Mouse (Mus musculus): ENCODE data around the gene Rab1b. TPM values are rescaled to one million over a fixed set of nuclear protein-coding genes. Genes with fewer than 3 reads are reported as not detected.

Rab1b gene
- polyA plus RNA-seq, 1 experiment from 2014 or later = 242 TPM

GRCm38 (mm10) chr19:5082596-5082995 is 24.3 kb downstream of the Rab1b start:
- H3K4me3 ChIP-seq = no peak overlapping the region
- H3K4me2 ChIP-seq (replicated peaks) = no peak overlapping the region
- H3K9ac ChIP-seq = no peak overlapping the region
- H3K36me3 ChIP-seq = no peaks in the 10 kb centered on the region
- H3K27me3 ChIP-seq = peaks cover 75% of the 10 kb centered on the region
- H3K9me3 ChIP-seq (replicated peaks) = no peaks in the 10 kb centered on the region
- 75% methylated on average over 24 of the region's 24 CpGs for WGBS
- H3K27ac ChIP-seq = no peak overlapping the region
- H3K4me1 ChIP-seq = peaks cover 13% of the 10 kb centered on the region
- no peak for ATAC-seq (ENCODE audit: low FRiP score)

GRCm38 (mm10) chr19:5082005-5082404 is 24.9 kb downstream of the Rab1b start:
- no peaks in the 10 kb centered on the region for H3K9me3 ChIP-seq (replicated peaks)
- peaks cover 75% of the 10 kb centered on the region for H3K27me3 ChIP-seq
- H3K9ac ChIP-seq = no peak overlapping the region
- WGBS = 67% methylated on average over 18 of the region's 18 CpGs
- peaks cover 9% of the 10 kb centered on the region for H3K4me1 ChIP-seq
- H3K4me3 ChIP-seq = no peak overlapping the region
- H3K27ac ChIP-seq = no peak overlapping the region
- ATAC-seq (ENCODE audit: low FRiP score) = no peak
- no peaks in the 10 kb centered on the region for H3K36me3 ChIP-seq
- no peak overlapping the region for H3K4me2 ChIP-seq (replicated peaks)

- Histone ChIP-seq H3K36me3 (no peaks in the 10 kb centered on the region), H3K27me3 (peaks cover 57% of the 10 kb centered on the region), H3K27ac (no peak overlapping the region), H3K4me3 (no peak overlapping the region), H3K4me1 (no peaks in the 10 kb centered on the region), H3K9me3 (replicated peaks) (no peaks in the 10 kb centered on the region), H3K4me2 (replicated peaks) (no peak overlapping the region), H3K9ac (no peak overlapping the region)
- 89% methylated on average over 1 of the region's 1 CpGs for WGBS
- ATAC-seq (ENCODE audit: low FRiP score) = no peak
Measured at GRCm38 (mm10) chr19:5079279-5079678, 27.6 kb downstream of the Rab1b start.

GRCm38 (mm10) chr19:5073518-5073917 is 33.4 kb downstream of the Rab1b start:
- Histone ChIP-seq H3K36me3 (no peaks in the 10 kb centered on the region), H3K27me3 (peaks cover 32% of the 10 kb centered on the region), H3K27ac (no peak overlapping the region), H3K4me1 (peaks cover 41% of the 10 kb centered on the region), H3K4me3 (no peak overlapping the region), H3K9me3 (replicated peaks) (no peaks in the 10 kb centered on the region), H3K4me2 (replicated peaks) (no peak overlapping the region), H3K9ac (no peak overlapping the region)
- 45% methylated on average over 5 of the region's 5 CpGs for WGBS
- no peak for ATAC-seq (ENCODE audit: low FRiP score)

GRCm38 (mm10) chr19:5073028-5073427 is 33.8 kb downstream of the Rab1b start:
- peak; percentile 38; the same call in 1 of the 2 replicates for ATAC-seq (ENCODE audit: low FRiP score)
- 2% methylated on average over 15 of the region's 15 CpGs for WGBS

GRCm38 (mm10) chr19:5072389-5073019 is 34.4 kb downstream of the Rab1b start:
- H3K9me3 ChIP-seq (replicated peaks) = no peaks in the 10 kb centered on the region
- WGBS = 3% methylated on average over 20 of the region's 20 CpGs
- peak overlapping the region; percentile 64 for H3K4me2 ChIP-seq (replicated peaks)
- peak; percentile 23 for ATAC-seq (ENCODE audit: low FRiP score)
- peaks cover 41% of the 10 kb centered on the region for H3K27me3 ChIP-seq
- peak overlapping the region; percentile 31 for H3K4me3 ChIP-seq
- H3K27ac ChIP-seq = peak overlapping the region; percentile 87
- H3K36me3 ChIP-seq = no peaks in the 10 kb centered on the region
- peaks cover 51% of the 10 kb centered on the region for H3K4me1 ChIP-seq
- H3K9ac ChIP-seq = peak overlapping the region; percentile 57; the same call in 1 of the 2 replicates

More at GRCm38 (mm10) chr19:5073028-5073427, 33.8 kb downstream of the Rab1b start:
- Histone ChIP-seq H3K4me2 (replicated peaks) (peak overlapping the region; percentile 64), H3K27ac (peak overlapping the region; percentile 87; the same call in 1 of the 2 replicates), H3K27me3 (peaks cover 36% of the 10 kb centered on the region), H3K4me3 (peak overlapping the region; percentile 10; the same call in 1 of the 2 replicates), H3K9ac (no peak overlapping the region), H3K9me3 (replicated peaks) (no peaks in the 10 kb centered on the region), H3K36me3 (no peaks in the 10 kb centered on the region), H3K4me1 (peaks cover 46% of the 10 kb centered on the region)

- H3K4me1 ChIP-seq = peaks cover 58% of the 10 kb centered on the region
- H3K9ac ChIP-seq = peak overlapping the region; percentile 57
- WGBS = under 1% methylated on average over 40 of the region's 40 CpGs
Measured at GRCm38 (mm10) chr19:5071545-5072369, 35.1 kb downstream of the Rab1b start.

GRCm38 (mm10) chr19:5071077-5071476 is 35.8 kb downstream of the Rab1b start:
- H3K27me3 ChIP-seq = peaks cover 49% of the 10 kb centered on the region
- peak overlapping the region; percentile 31 for H3K4me3 ChIP-seq
- H3K27ac ChIP-seq = peak overlapping the region; percentile 87
- no peak for ATAC-seq (ENCODE audit: low FRiP score)
- WGBS = 11% methylated on average over 11 of the region's 11 CpGs
- no peaks in the 10 kb centered on the region for H3K9me3 ChIP-seq (replicated peaks)
- peak overlapping the region; percentile 57 for H3K9ac ChIP-seq
- peak overlapping the region; percentile 64 for H3K4me2 ChIP-seq (replicated peaks)
- H3K36me3 ChIP-seq = no peaks in the 10 kb centered on the region
- H3K4me1 ChIP-seq = peaks cover 58% of the 10 kb centered on the region

More at GRCm38 (mm10) chr19:5071545-5072369, 35.1 kb downstream of the Rab1b start:
- ATAC-seq (ENCODE audit: low FRiP score) = peak; percentile 82
- Histone ChIP-seq H3K36me3 (no peaks in the 10 kb centered on the region), H3K4me2 (replicated peaks) (peak overlapping the region; percentile 64), H3K27ac (peak overlapping the region; percentile 87), H3K27me3 (peaks cover 48% of the 10 kb centered on the region), H3K9me3 (replicated peaks) (no peaks in the 10 kb centered on the region), H3K4me3 (peak overlapping the region; percentile 31)

GRCm38 (mm10) chr19:5069978-5070377 is 36.9 kb downstream of the Rab1b start:
- H3K9me3 ChIP-seq (replicated peaks) = no peaks in the 10 kb centered on the region

GRCm38 (mm10) chr19:5069486-5069885 is 37.4 kb downstream of the Rab1b start:
- H3K4me3 ChIP-seq = 0 out of 2 replicates have a peak overlapping the region, but pooled peaks have one; percentile 37
- peak overlapping the region; percentile 85 for H3K4me2 ChIP-seq (replicated peaks)
- WGBS = 72% methylated on average over 5 of the region's 5 CpGs
- no peaks in the 10 kb centered on the region for H3K9me3 ChIP-seq (replicated peaks)
- peaks cover 62% of the 10 kb centered on the region for H3K4me1 ChIP-seq
- ATAC-seq (ENCODE audit: low FRiP score) = no peak
- no peaks in the 10 kb centered on the region for H3K36me3 ChIP-seq
- peaks cover 46% of the 10 kb centered on the region for H3K27me3 ChIP-seq
- H3K9ac ChIP-seq = 0 out of 2 replicates have a peak overlapping the region, but pooled peaks have one; percentile 32
- H3K27ac ChIP-seq = no peak overlapping the region

More at GRCm38 (mm10) chr19:5069978-5070377, 36.9 kb downstream of the Rab1b start:
- no peak for ATAC-seq (ENCODE audit: low FRiP score)
- peaks cover 61% of the 10 kb centered on the region for H3K4me1 ChIP-seq
- peak overlapping the region; percentile 7; the same call in 1 of the 2 replicates for H3K4me3 ChIP-seq
- H3K27ac ChIP-seq = 0 out of 2 replicates have a peak overlapping the region, but pooled peaks have one; percentile 17
- peak overlapping the region; percentile 32; the same call in 1 of the 2 replicates for H3K9ac ChIP-seq
- 79% methylated on average over 7 of the region's 7 CpGs for WGBS
- peaks cover 49% of the 10 kb centered on the region for H3K27me3 ChIP-seq
- peak overlapping the region; percentile 85 for H3K4me2 ChIP-seq (replicated peaks)
- no peaks in the 10 kb centered on the region for H3K36me3 ChIP-seq

- H3K4me2 ChIP-seq (replicated peaks) = peak overlapping the region; percentile 85
- no peak for ATAC-seq (ENCODE audit: low FRiP score)
- H3K9ac ChIP-seq = peak overlapping the region; percentile 47
- H3K4me3 ChIP-seq = peak overlapping the region; percentile 37
- no peaks in the 10 kb centered on the region for H3K9me3 ChIP-seq (replicated peaks)
- H3K4me1 ChIP-seq = peaks cover 62% of the 10 kb centered on the region
- H3K36me3 ChIP-seq = no peaks in the 10 kb centered on the region
- H3K27ac ChIP-seq = no peak overlapping the region
- 35% methylated on average over 21 of the region's 21 CpGs for WGBS
- peaks cover 38% of the 10 kb centered on the region for H3K27me3 ChIP-seq
Measured at GRCm38 (mm10) chr19:5068570-5069234, 38.2 kb downstream of the Rab1b start.
